Mouse (Mus musculus) intestine, embryonic 16.5 days (tissue): Measurements from ENCODE around the gene Sppl2c. TPM values are rescaled to one million over a fixed set of nuclear protein-coding genes. Genes with fewer than 3 reads are reported as not detected.
"Not testable (repeated sequence)": the region's sequence is repeated elsewhere in the genome, so short reads cannot be mapped to it uniquely, and the experiment has no call there.

Experiments
- ATAC-seq: fragments of 200-750 bp; cut with Nextera tagmentation; 2 replicates; pipeline ENCODE4 v1.8.0; 2017; ENCODE audit warnings: moderate TSS enrichment, moderate library complexity
- H3K27ac ChIP-seq: fragments of 300-500 bp; sonication (generic); 2 replicates; pipeline ENCODE4 v1.5.1; 2014; ENCODE audit warnings: mild to moderate bottlenecking, low read length
- H3K27me3 ChIP-seq: fragments of 300-500 bp; sonication (generic); replicated peaks from 2 replicates; pipeline ENCODE4 v1.6.1; 2014; ENCODE audit warnings: low read length, control low read depth, mixed read lengths; ENCODE audit not compliant: control insufficient read depth, insufficient read depth
- H3K36me3 ChIP-seq: fragments of 300-500 bp; sonication (generic); 2 replicates; pipeline ENCODE4 v1.6.1; 2014; ENCODE audit warnings: low read length, control low read depth; ENCODE audit not compliant: control insufficient read depth, insufficient read depth
- H3K4me1 ChIP-seq: fragments of 300-500 bp; sonication (generic); 2 replicates; pipeline ENCODE4 v1.6.1; 2014; ENCODE audit warnings: low read length, control low read depth, mixed read lengths; ENCODE audit not compliant: control insufficient read depth, insufficient read depth
- H3K4me2 ChIP-seq: fragments of 300-500 bp; sonication (generic); 2 replicates; pipeline ENCODE4 v1.6.1; 2014; ENCODE audit warnings: low read depth, low read length, control low read depth
- H3K4me3 ChIP-seq: fragments of 300-500 bp; sonication (generic); 2 replicates; pipeline ENCODE4 v1.5.1; 2014; ENCODE audit warnings: mild to moderate bottlenecking, low read length
- H3K9ac ChIP-seq: fragments of 300-500 bp; sonication (generic); 2 replicates; pipeline ENCODE4 v1.6.1; 2014; ENCODE audit warnings: low read depth, low read length
- H3K9me3 ChIP-seq: fragments of 300-500 bp; sonication (generic); 2 replicates; pipeline ENCODE4 v1.6.1; 2016; ENCODE audit warnings: low read length, control low read depth; ENCODE audit not compliant: control insufficient read depth
- WGBS: fragments of 180-500 bp; shearing (Covaris S2); extraction: QIAGEN DNeasy Blood & Tissue Kit; methylation state at CpG from one replicate; pipeline ENCODE4 v1.1.7; 2014; 5-methylcytosine and 5-hydroxymethylcytosine counted together
- polyA plus RNA-seq: library from polyadenylated mRNA; unstranded; fragments of >200 nt; fragmentation: Nextera tagmentation; extraction: Ambion mirVana; gene quantifications from 2 replicates; pipeline ENCODE4 v1.2.1, GENCODE M21; 2015

The Sppl2c gene
- polyA plus RNA-seq, 1 experiment from 2014 or later, result not detected

- not testable (repeated sequence) for H3K27me3 ChIP-seq, H3K4me2 ChIP-seq, H3K36me3 ChIP-seq, H3K9me3 ChIP-seq, H3K4me3 ChIP-seq, ATAC-seq, H3K9ac ChIP-seq, H3K27ac ChIP-seq, H3K4me1 ChIP-seq
- 94% methylated on average over 5 of the region's 5 CpGs for WGBS
Measured at GRCm38 (mm10) chr11:104214128-104214527, 28.0 kb downstream of the Sppl2c start.

GRCm38 (mm10) chr11:104218075-104218474 is 31.9 kb downstream of the Sppl2c start:
- Histone ChIP-seq H3K9ac (no peak overlapping the region), H3K4me1 (no peaks in the 10 kb centered on the region), H3K27ac (no peak overlapping the region), H3K4me2 (no peak overlapping the region), H3K4me3 (no peak overlapping the region), H3K27me3 (no peaks in the 10 kb centered on the region), H3K9me3 (no peaks in the 10 kb centered on the region), H3K36me3 (no peaks in the 10 kb centered on the region)
- 78% methylated on average over 3 of the region's 3 CpGs for WGBS
- ATAC-seq, result no peak

- no peaks in the 10 kb centered on the region for H3K9me3 ChIP-seq
- ATAC-seq, result no peak
- H3K9ac ChIP-seq, result no peak overlapping the region
- H3K4me2 ChIP-seq, result no peak overlapping the region
- H3K4me3 ChIP-seq, result no peak overlapping the region
- no peaks in the 10 kb centered on the region for H3K36me3 ChIP-seq
- H3K27me3 ChIP-seq, result no peaks in the 10 kb centered on the region
- H3K4me1 ChIP-seq, result no peaks in the 10 kb centered on the region
- no peak overlapping the region for H3K27ac ChIP-seq
- WGBS, result 81% methylated on average over 4 of the region's 4 CpGs
Measured at GRCm38 (mm10) chr11:104220291-104220690, 34.2 kb downstream of the Sppl2c start.

- no peaks in the 10 kb centered on the region for H3K27me3 ChIP-seq
- no peaks in the 10 kb centered on the region for H3K9me3 ChIP-seq
- no peak overlapping the region for H3K4me2 ChIP-seq
- no peaks in the 10 kb centered on the region for H3K36me3 ChIP-seq
- no peak overlapping the region for H3K9ac ChIP-seq
- H3K27ac ChIP-seq, result no peak overlapping the region
- no peaks in the 10 kb centered on the region for H3K4me1 ChIP-seq
- H3K4me3 ChIP-seq, result no peak overlapping the region
- no peak for ATAC-seq
- 80% methylated on average over 5 of the region's 5 CpGs for WGBS
Measured at GRCm38 (mm10) chr11:104221751-104222150, 35.6 kb downstream of the Sppl2c start.

- Histone ChIP-seq H3K27ac (no peak overlapping the region), H3K4me1 (no peaks in the 10 kb centered on the region), H3K9me3 (no peaks in the 10 kb centered on the region), H3K9ac (no peak overlapping the region), H3K4me3 (no peak overlapping the region), H3K36me3 (no peaks in the 10 kb centered on the region), H3K4me2 (no peak overlapping the region), H3K27me3 (no peaks in the 10 kb centered on the region)
- WGBS, result 78% methylated on average over 9 of the region's 9 CpGs
- no peak for ATAC-seq
Measured at GRCm38 (mm10) chr11:104223301-104223700, 37.2 kb downstream of the Sppl2c start.

GRCm38 (mm10) chr11:104229391-104229790 is 43.3 kb downstream of the Sppl2c start:
- H3K9me3 ChIP-seq, result no peaks in the 10 kb centered on the region
- no peak for ATAC-seq
- H3K36me3 ChIP-seq, result no peaks in the 10 kb centered on the region
- H3K4me3 ChIP-seq, result no peak overlapping the region
- no peak overlapping the region for H3K9ac ChIP-seq
- H3K4me1 ChIP-seq, result peaks cover 10% of the 10 kb centered on the region
- peaks cover 28% of the 10 kb centered on the region for H3K27me3 ChIP-seq
- H3K4me2 ChIP-seq, result no peak overlapping the region
- WGBS, result 74% methylated on average over 4 of the region's 4 CpGs
- H3K27ac ChIP-seq, result no peak overlapping the region

- H3K4me3 ChIP-seq, result peak overlapping the region; percentile 64
- no peak overlapping the region for H3K9ac ChIP-seq
- H3K27me3 ChIP-seq, result peaks cover 35% of the 10 kb centered on the region
- peak overlapping the region; percentile 98 for H3K4me2 ChIP-seq
- H3K27ac ChIP-seq, result no peak overlapping the region
- no peak for ATAC-seq
- H3K4me1 ChIP-seq, result peaks cover 10% of the 10 kb centered on the region
- H3K9me3 ChIP-seq, result no peaks in the 10 kb centered on the region
- 12% methylated on average over 9 of the region's 9 CpGs for WGBS
- no peaks in the 10 kb centered on the region for H3K36me3 ChIP-seq
Measured at GRCm38 (mm10) chr11:104230066-104230778, 44.1 kb downstream of the Sppl2c start.

GRCm38 (mm10) chr11:104231041-104231911 is 45.1 kb downstream of the Sppl2c start, which contains the start of gene Mapt:
Gene Mapt, plus strand, starts transcription at chr11:104231390.
- H3K9ac ChIP-seq, result peak within 1 kb of the TSS; percentile 72
- H3K27me3 ChIP-seq, result peaks cover 43% of the 10 kb centered on the region
- H3K4me3 ChIP-seq, result peak within 1 kb of the TSS; percentile 64
- no peaks in the 10 kb centered on the region for H3K9me3 ChIP-seq
- H3K27ac ChIP-seq, result no peak within 1 kb of the TSS
- ATAC-seq, result peak; percentile 96
- peak within 1 kb of the TSS; percentile 98 for H3K4me2 ChIP-seq
- WGBS, result under 1% methylated on average over 69 of the region's 94 CpGs
- no peaks in the 10 kb centered on the region for H3K36me3 ChIP-seq
- H3K4me1 ChIP-seq, result peaks cover 10% of the 10 kb centered on the region

GRCm38 (mm10) chr11:104232141-104233061 is 46.3 kb downstream of the Sppl2c start:
- Histone ChIP-seq H3K27me3 (peaks cover 45% of the 10 kb centered on the region), H3K27ac (no peak overlapping the region), H3K4me2 (peak overlapping the region; percentile 98), H3K4me1 (peaks cover 10% of the 10 kb centered on the region), H3K9me3 (no peaks in the 10 kb centered on the region), H3K36me3 (no peaks in the 10 kb centered on the region), H3K9ac (peak overlapping the region; percentile 48), H3K4me3 (peak overlapping the region; percentile 64)
- under 1% methylated on average over 70 of the region's 72 CpGs for WGBS
- no peak for ATAC-seq
